Mouse (Mus musculus) intestine, embryonic 15.5 days (tissue): ENCODE data around the gene Hist1h4i. TPM values are rescaled to one million over a fixed set of nuclear protein-coding genes. Genes with fewer than 3 reads are reported as not detected.

Source experiments
- ATAC-seq: fragments of 200-750 bp; cut with Nextera tagmentation; 2 replicates; pipeline ENCODE4 v1.8.0; 2017; ENCODE audit warnings: moderate TSS enrichment, moderate library complexity
- H3K27ac ChIP-seq: fragments of 300-500 bp; sonication (generic); 2 replicates; pipeline ENCODE4 v1.5.1; 2015; ENCODE audit warnings: mild to moderate bottlenecking, inconsistent platforms
- H3K27me3 ChIP-seq: fragments of 300-500 bp; sonication (generic); replicated peaks from 2 replicates; pipeline ENCODE4 v1.6.1; 2015; ENCODE audit warnings: inconsistent platforms
- H3K36me3 ChIP-seq: fragments of 300-500 bp; sonication (generic); 2 replicates; pipeline ENCODE4 v1.6.1; 2015; ENCODE audit warnings: inconsistent platforms
- H3K4me1 ChIP-seq: fragments of 300-500 bp; sonication (generic); replicated peaks from 2 replicates; pipeline ENCODE4 v1.6.1; 2015; ENCODE audit warnings: inconsistent platforms
- H3K4me2 ChIP-seq: fragments of 300-500 bp; sonication (generic); replicated peaks from 2 replicates; pipeline ENCODE4 v1.6.1; 2015; ENCODE audit warnings: mild to moderate bottlenecking, inconsistent platforms
- H3K4me3 ChIP-seq: fragments of 300-500 bp; sonication (generic); replicated peaks from 2 replicates; pipeline ENCODE4 v1.5.1; 2015; ENCODE audit warnings: inconsistent platforms
- H3K9ac ChIP-seq: fragments of 300-500 bp; sonication (generic); 2 replicates; pipeline ENCODE4 v1.6.1; 2015; ENCODE audit warnings: inconsistent platforms
- H3K9me3 ChIP-seq: fragments of 300-500 bp; sonication (generic); 2 replicates; pipeline ENCODE4 v1.6.1; 2016; ENCODE audit warnings: inconsistent platforms
- WGBS: fragments of 180-500 bp; shearing (Covaris S2); methylation state at CpG from one replicate; pipeline ENCODE4 v1.1.7; 2015; 5-methylcytosine and 5-hydroxymethylcytosine counted together
- polyA plus RNA-seq: library from polyadenylated mRNA; unstranded; fragments of >200 nt; fragmentation: Nextera tagmentation; extraction: Ambion mirVana; gene quantifications from 2 replicates; pipeline ENCODE4 v1.2.1, GENCODE M21; 2015

Hist1h4i gene
- polyA plus RNA-seq, 1 experiment from 2014 or later, result 21.0 TPM

DNA sequence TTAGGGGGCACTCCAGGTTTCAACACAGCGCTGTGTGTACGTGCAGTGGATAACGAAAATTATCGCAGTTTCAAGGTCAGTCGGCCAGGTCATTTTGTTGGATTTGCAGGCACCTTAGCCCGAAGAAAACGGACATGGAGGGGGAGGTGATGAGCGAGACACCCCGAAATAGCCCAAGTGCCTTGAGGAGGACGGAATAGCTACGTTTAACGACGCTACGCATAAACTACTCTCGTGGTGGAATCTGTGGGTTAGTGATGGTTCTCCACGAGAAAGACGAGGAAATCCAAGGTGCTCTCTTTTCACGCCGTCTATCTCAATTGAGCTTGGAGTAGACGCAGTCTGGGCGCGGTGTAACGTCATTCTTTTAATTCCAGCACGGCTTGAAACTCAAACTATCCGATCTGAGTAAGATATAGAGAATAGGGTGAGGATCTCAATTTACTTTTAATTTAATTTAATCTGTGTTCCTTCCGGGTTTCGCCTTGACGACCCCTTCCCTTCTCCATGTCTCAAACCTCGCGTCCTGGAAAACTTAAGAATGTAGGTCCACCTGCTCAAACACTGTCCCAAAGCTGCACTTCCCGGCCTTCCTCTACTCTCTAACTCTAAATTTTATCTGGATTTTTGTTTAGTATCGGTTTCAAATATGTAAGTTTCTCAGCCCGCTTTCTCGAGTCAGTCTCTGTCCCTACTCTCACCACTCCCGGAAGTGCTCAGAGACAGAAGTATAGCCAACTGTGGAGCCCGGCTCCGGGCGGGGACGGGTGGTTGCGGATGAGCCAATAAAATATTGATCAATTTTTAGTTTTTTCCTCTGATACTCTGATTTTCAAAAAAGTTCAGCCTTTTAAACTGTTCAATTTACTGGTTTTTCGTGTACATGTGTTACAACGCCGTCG is 21.0 kb downstream of the Hist1h4i start:
- H3K36me3 ChIP-seq, result no peaks in the 10 kb centered on the region
- H3K9me3 ChIP-seq, result no peaks in the 10 kb centered on the region
- peak overlapping the region; percentile 72 for H3K4me2 ChIP-seq
- WGBS, result 1% methylated on average over 44 of the region's 44 CpGs
- no peaks in the 10 kb centered on the region for H3K4me1 ChIP-seq
- H3K27ac ChIP-seq, result no peak overlapping the region
- H3K4me3 ChIP-seq, result peak overlapping the region; percentile 45
- ATAC-seq, result peak; percentile 78
- peaks cover 2% of the 10 kb centered on the region; the same call in 1 of the 2 replicates for H3K27me3 ChIP-seq
- peak overlapping the region; percentile 29 for H3K9ac ChIP-seq

DNA sequence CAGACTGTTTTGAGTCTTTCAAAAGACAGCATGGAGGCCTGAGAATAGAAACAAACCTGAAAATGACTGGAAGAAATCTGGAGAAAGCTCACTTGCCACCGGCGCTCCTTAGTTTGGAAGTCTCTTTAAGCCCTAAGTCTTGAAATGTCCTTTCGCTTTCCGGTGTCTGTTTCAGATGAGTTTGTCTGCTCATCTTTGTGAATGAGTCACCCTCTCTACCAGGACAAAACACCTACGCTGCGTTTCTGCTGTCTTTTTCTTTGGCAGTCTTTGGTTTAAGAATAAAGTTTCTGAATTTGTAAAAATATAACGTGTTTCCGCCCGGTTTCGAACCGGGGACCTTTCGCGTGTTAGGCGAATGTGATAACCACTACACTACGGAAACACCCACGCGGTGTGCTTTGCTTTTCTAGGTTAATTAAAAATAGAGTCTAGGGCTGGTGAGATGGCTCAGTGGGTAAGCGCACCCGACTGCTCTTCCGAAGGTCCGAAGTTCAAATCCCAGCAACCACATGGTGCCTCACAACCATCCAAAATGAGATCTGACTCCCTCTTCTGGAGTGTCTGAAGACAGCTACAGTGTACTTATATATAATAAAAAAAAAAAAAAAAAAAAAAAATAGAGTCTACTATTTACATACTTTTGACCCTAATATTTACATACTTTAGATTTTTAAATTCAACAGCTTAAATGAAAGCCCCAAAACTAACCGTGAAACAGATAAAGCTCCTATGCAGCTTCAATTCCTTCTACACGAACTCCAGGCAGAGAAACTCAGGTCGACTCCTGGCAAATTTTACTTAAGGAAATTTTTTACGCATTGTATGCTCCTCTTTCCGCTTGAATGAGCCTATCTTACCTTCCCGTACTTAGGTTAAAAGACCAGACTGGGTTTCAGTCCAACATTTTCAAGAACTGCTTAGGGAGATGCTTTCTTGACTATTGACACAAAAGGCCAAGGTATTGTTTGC is 25.4 kb downstream of the Hist1h4i start:
- no peak overlapping the region for H3K4me3 ChIP-seq
- peaks cover 26% of the 10 kb centered on the region for H3K27me3 ChIP-seq
- peaks cover 4% of the 10 kb centered on the region; the same call in 1 of the 2 replicates for H3K4me1 ChIP-seq
- no peaks in the 10 kb centered on the region for H3K36me3 ChIP-seq
- H3K27ac ChIP-seq, result no peak overlapping the region
- H3K9ac ChIP-seq, result no peak overlapping the region
- no peaks in the 10 kb centered on the region for H3K9me3 ChIP-seq
- ATAC-seq, result peak; percentile 85
- 14% methylated on average over 27 of the region's 27 CpGs for WGBS
- H3K4me2 ChIP-seq, result peak overlapping the region; percentile 22

DNA sequence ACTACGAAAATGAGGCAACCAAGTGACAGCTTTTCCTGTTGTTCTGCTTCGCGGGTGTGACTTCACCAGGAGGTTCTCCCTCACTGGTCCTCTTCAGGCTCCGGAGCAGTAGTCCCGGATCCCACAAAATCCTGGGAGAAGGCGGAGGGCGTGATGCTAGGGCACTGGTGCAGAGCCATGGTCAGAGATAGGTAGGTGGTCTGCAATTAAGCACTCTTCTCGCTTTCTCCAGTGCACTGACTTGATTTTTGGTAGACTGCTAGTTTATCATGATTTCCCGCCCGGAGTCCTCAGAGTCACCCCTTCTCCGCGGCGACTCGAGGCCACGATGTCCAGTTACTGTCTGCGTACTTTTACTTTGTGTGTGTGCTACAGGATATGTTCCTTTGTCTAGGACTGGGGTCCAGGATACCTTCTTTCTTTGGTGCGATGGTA is 26.7 kb downstream of the Hist1h4i start:
- ATAC-seq, result no peak
- Histone ChIP-seq H3K4me2 (peak overlapping the region; percentile 38), H3K27ac (no peak overlapping the region), H3K9me3 (no peaks in the 10 kb centered on the region), H3K27me3 (peaks cover 34% of the 10 kb centered on the region), H3K9ac (no peak overlapping the region), H3K4me3 (peak overlapping the region; percentile 15; the same call in 1 of the 2 replicates), H3K4me1 (peaks cover 4% of the 10 kb centered on the region; the same call in 1 of the 2 replicates), H3K36me3 (no peaks in the 10 kb centered on the region)
- WGBS, result 9% methylated on average over 17 of the region's 17 CpGs

DNA sequence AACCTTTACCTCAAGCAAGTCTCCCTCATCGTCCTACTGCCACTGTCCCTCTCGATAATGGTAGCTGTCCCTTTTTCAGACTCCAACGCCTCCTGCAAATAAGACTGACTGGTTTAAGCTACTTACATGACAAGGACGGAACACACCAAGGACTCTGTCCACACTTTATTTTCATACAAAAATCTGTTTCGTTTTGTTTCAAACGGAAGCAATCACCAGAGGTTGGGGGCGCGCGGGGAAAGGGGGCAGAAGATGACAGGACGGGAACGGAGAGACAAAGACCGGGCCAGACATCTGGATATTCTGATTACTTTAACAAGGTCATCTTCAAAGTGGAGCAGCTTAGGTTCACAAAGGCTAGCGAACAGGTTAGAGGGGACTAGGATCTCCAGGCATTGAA is 27.4 kb downstream of the Hist1h4i start:
- H3K27me3 ChIP-seq, result peaks cover 41% of the 10 kb centered on the region
- H3K36me3 ChIP-seq, result no peaks in the 10 kb centered on the region
- H3K4me2 ChIP-seq, result peak overlapping the region; percentile 38; the same call in 1 of the 2 replicates
- H3K27ac ChIP-seq, result no peak overlapping the region
- no peak overlapping the region for H3K4me3 ChIP-seq
- peaks cover 4% of the 10 kb centered on the region; the same call in 1 of the 2 replicates for H3K4me1 ChIP-seq
- H3K9me3 ChIP-seq, result no peaks in the 10 kb centered on the region
- no peak overlapping the region for H3K9ac ChIP-seq
- 25% methylated on average over 13 of the region's 13 CpGs for WGBS
- ATAC-seq, result no peak

DNA sequence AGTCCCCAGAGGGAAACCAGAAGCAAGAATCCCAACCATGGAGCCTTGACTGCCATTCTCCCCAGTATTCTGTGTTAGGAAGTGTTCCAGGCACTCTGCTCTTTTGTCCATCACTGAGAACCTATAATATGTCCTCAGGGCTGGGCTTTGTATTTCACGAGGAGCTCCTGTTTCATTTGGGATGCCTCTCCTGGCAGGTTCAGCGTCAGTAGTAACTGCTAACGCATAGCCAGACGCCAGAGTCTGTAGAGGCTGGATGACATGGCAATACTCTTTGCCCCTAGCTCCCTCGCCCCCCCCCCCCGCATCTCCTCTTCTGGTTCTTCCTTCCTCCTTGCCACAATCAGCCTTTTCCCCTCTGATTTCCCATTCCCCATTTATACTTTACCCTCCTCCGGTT is 31.5 kb downstream of the Hist1h4i start, which contains the start of gene Prss16:
TSS of gene Prss16 (minus strand) at position 101 of the 400 bp plus-strand sequence.
- no peak for ATAC-seq
- H3K4me1 ChIP-seq, result peaks cover 14% of the 10 kb centered on the region; the same call in 1 of the 2 replicates
- no peak within 1 kb of the TSS for H3K4me2 ChIP-seq
- no peak within 1 kb of the TSS for H3K27ac ChIP-seq
- H3K27me3 ChIP-seq, result peaks cover 70% of the 10 kb centered on the region
- no peak within 1 kb of the TSS for H3K9ac ChIP-seq
- no peak within 1 kb of the TSS for H3K4me3 ChIP-seq
- H3K9me3 ChIP-seq, result no peaks in the 10 kb centered on the region
- WGBS, result 28% methylated on average over 6 of the region's 7 CpGs
- H3K36me3 ChIP-seq, result no peaks in the 10 kb centered on the region

DNA sequence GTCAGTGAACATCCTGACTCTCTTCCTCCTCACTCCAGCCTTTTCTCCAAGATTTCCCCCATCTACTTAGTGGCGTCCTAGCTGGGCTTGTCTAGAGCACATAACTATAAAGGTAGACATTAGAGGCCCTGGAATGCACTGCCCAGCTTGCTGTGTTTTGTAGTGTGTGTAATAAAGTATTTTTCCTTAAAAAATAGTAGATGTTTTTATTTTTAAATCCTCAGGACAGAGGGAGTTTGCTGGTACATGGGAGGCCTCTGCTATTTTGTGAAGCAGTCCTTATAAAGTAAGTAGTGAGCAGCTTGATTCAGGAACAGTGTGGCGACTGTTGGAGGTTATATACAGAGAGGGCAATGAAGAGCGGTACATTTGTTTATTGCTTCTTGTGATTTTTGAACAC is 32.5 kb downstream of the Hist1h4i start:
- ATAC-seq, result no peak
- WGBS, result 76% methylated on average over 3 of the region's 3 CpGs
- H3K4me3 ChIP-seq, result no peak overlapping the region

DNA sequence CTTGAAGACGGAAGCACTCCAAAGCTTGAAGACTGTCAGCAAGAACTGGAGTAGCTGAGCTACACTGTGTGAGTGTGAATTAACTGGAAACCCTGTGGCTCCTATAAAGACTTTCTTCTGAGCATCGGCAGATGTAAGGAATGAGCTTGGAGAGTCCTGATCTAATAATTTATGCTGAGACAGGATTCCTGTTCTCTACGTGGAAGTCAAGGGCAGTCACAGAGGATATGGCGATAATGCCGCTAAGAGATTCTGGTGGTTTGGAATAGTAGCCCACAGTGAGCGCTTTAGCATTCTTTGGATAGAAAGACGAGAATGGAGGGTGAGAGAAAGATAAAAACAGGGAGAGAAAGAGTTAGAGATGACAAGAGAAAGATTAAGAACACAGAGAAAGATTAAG is 33.3 kb downstream of the Hist1h4i start:
- H3K27ac ChIP-seq, result no peak overlapping the region
- H3K4me2 ChIP-seq, result no peak overlapping the region
- H3K4me1 ChIP-seq, result peaks cover 10% of the 10 kb centered on the region; the same call in 1 of the 2 replicates
- no peaks in the 10 kb centered on the region for H3K36me3 ChIP-seq
- no peak for ATAC-seq
- no peak overlapping the region for H3K4me3 ChIP-seq
- no peaks in the 10 kb centered on the region for H3K9me3 ChIP-seq
- 55% methylated on average over 7 of the region's 7 CpGs for WGBS
- H3K9ac ChIP-seq, result no peak overlapping the region
- H3K27me3 ChIP-seq, result peaks cover 79% of the 10 kb centered on the region

More for the DNA sequence above, 32.5 kb downstream of the Hist1h4i start:
- no peaks in the 10 kb centered on the region for H3K36me3 ChIP-seq
- no peak overlapping the region for H3K4me2 ChIP-seq
- H3K4me1 ChIP-seq, result peaks cover 10% of the 10 kb centered on the region; the same call in 1 of the 2 replicates
- peaks cover 73% of the 10 kb centered on the region for H3K27me3 ChIP-seq
- H3K9me3 ChIP-seq, result no peaks in the 10 kb centered on the region
- H3K27ac ChIP-seq, result no peak overlapping the region
- no peak overlapping the region for H3K9ac ChIP-seq

DNA sequence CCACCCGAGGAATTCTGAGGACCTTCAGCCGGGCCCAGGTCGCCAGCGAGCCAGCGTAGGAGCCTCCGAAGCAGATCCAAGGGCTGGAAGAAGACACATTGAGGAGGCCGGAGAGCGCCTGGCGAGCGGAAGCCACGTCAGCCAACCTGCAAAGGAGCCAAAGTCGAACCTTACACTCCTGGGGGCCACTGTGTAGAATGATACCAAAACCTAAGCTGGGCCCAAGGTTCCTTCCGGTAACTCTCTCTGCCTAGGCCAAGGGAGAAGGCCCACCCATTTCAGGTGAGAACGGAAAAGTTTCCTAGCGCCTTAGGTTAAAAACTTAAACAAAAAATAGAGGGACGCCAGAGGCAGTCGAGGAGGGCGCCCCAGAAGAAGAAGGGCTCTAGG is 34.0 kb downstream of the Hist1h4i start:
- peaks cover 10% of the 10 kb centered on the region; the same call in 1 of the 2 replicates for H3K4me1 ChIP-seq
- peaks cover 80% of the 10 kb centered on the region for H3K27me3 ChIP-seq
- no peak overlapping the region for H3K9ac ChIP-seq
- peak overlapping the region; percentile 97 for H3K4me2 ChIP-seq
- no peaks in the 10 kb centered on the region for H3K36me3 ChIP-seq
- H3K4me3 ChIP-seq, result peak overlapping the region; percentile 57
- no peak overlapping the region for H3K27ac ChIP-seq
- ATAC-seq, result 0 out of 2 replicates have a peak, but pooled peaks have one; percentile 2
- no peaks in the 10 kb centered on the region for H3K9me3 ChIP-seq
- 6% methylated on average over 18 of the region's 18 CpGs for WGBS

DNA sequence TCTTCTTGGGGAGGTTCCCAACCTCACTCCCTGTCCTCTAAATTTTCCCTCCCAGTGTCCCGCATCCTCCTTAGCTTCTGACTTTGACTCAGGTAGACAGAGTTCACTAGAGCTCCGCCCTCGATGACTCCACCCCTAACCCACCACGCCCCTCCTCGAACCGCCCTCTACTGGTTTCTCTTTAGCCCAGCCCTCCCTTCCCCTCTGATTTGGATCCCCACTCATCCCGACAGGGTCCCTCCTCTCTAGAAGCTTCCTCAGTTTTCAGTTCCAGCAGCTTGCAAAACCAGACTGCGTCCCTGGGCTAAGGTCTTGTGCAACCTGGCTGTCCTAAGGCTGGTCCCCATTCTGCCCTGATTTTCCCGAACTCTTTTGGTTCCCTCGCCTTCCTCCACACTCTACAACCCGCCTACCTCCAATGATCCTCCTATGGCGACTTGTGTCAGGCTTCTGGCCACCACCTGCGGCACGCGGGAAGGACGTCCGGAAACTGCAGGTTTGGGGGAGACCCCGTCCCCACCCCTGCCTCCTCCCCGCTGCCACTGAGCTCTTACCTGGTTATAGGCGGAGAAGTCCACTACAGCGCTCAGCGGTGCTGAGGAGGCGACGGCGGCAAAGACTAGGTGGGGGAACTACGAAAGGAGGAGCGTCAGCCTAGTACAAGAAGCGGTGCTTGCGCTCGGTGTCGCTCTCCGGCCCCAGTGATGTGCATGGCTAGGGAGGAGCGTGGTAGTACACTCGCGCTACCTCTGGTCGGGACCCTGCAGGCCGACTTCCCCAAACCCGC is 34.6 kb downstream of the Hist1h4i start:
- H3K27ac ChIP-seq, result no peak overlapping the region

DNA sequence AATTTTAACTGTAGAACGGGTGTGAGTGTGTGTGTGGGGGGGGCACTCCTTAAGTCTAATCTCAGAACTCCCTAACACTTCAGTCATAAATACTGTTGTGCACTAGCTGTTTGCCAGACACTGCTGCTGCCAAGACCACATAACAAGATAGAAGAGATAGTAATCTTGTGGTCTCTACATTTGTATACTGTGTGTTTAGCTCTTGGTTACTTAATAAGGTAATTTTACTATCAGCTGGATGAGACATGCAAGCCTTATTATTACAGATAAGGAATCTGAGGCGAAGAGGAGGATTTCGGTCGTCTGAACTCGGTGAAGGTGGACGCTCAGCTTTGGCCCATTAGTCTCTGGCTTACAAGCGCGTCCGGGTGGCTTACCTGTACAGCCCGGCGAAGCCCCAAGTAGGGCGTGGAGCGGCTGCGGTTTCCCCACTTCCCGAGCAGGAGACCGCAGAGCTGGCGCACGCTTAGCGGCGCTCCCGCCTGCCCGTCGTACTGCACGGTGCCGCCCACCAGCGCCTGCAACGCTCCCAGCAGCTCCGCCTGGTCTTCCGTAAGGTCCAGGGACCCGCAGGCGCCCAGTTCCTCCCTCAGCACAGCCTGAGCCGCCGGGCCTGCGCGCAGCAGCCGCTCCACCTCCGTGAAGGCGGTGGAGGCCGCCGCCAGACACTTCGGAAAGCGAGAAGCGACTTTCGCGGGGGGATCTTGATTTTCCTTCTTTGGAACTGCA is 35.4 kb downstream of the Hist1h4i start:
- WGBS, result under 1% methylated on average over 45 of the region's 45 CpGs
- Histone ChIP-seq H3K4me2 (peak overlapping the region; percentile 97), H3K27me3 (peaks cover 86% of the 10 kb centered on the region), H3K4me1 (peaks cover 10% of the 10 kb centered on the region; the same call in 1 of the 2 replicates), H3K27ac (no peak overlapping the region), H3K4me3 (peak overlapping the region; percentile 57), H3K36me3 (no peaks in the 10 kb centered on the region), H3K9me3 (no peaks in the 10 kb centered on the region), H3K9ac (peak overlapping the region; percentile 51)
- peak; percentile 94 for ATAC-seq

More for the DNA sequence above, 34.6 kb downstream of the Hist1h4i start:
- ATAC-seq, result peak; percentile 97
- H3K36me3 ChIP-seq, result no peaks in the 10 kb centered on the region
- peak overlapping the region; percentile 97 for H3K4me2 ChIP-seq
- WGBS, result under 1% methylated on average over 38 of the region's 38 CpGs
- H3K27me3 ChIP-seq, result peaks cover 83% of the 10 kb centered on the region
- no peaks in the 10 kb centered on the region for H3K9me3 ChIP-seq
- peaks cover 10% of the 10 kb centered on the region; the same call in 1 of the 2 replicates for H3K4me1 ChIP-seq
- peak overlapping the region; percentile 57 for H3K4me3 ChIP-seq
- peak overlapping the region; percentile 51 for H3K9ac ChIP-seq
